Mouse (Mus musculus) cortical plate, adult 2 months (tissue): ENCODE measurements around the gene Setd2.

Experiments
- CTCF ChIP-seq: fragments of 200-500 bp; IDR thresholded peaks from 2 replicates; pipeline ENCODE4 v1.5.1; 2011; ENCODE audit warnings: mild to moderate bottlenecking, control low read depth, low read length; ENCODE audit not compliant: insufficient read depth; ENCODE audit errors: extremely low read depth
- POLR2A ChIP-seq: fragments of 200-500 bp; IDR thresholded peaks from 2 replicates; pipeline ENCODE4 v1.6.1; 2011; ENCODE audit warnings: mild to moderate bottlenecking, low read length, control low read depth; ENCODE audit not compliant: insufficient read depth; ENCODE audit errors: extremely low read depth

GRCm38 (mm10) chr9:110641006-110641405 is 108.6 kb downstream of the Setd2 start:
- TF ChIP-seq CTCF: no peak
- no peak for TF ChIP-seq POLR2A
